12 mouse cellular contexts compared by ENCODE assay signal in genomic region chr9:49570033-49570660, GRCm38 (mm10).
A peak's percentile ranks its signal among the peaks of the same experiment; 100 is the strongest.
DNase-seq lines count a peak whose midpoint lies in the region; ATAC-seq lines count a peak whose summit lies in the region.
"Had no signal": no experiment of that assay in that cellular context is flagged by ENCODE, and none has a peak within 500 bp of the region (broad histone marks: within the 10 kb centered on the region; RNA-seq: fewer than 3 reads in every experiment).

No protein-coding gene starts in this region.

- peak; percentile 22 to 32 for DNase-seq in frontal cortex, postnatal 36 days (ENCODE audit: low spot score in 2 of 2)
- no peak for DNase-seq in frontal cortex, postnatal 10 days (ENCODE audit: low spot score in 2 of 2)
- DNase-seq in left cerebral cortex, postnatal 36 days (ENCODE audit: low spot score in 2 of 2), result peak; percentile 13 to 14
- no peak for DNase-seq in left cerebral cortex, adult 8-10 months (ENCODE audit: low spot score in 2 of 2)
- no peak for DNase-seq in adrenal gland, adult (ENCODE audit: inconsistent age in 2 of 2, low spot score in 1 of 2)
- no peak for DNase-seq in liver
- DNase-seq: lung, postnatal 4 days had no signal

- WGBS in forebrain, embryonic 16.5 days, result 17% methylated on average over 7 of the region's 7 CpGs
- 16% methylated on average over 7 of the region's 7 CpGs for WGBS in midbrain, embryonic 15.5 days

- H3K27me3 ChIP-seq in forebrain, embryonic 16.5 days (replicated peaks; ENCODE audit: control insufficient read depth, insufficient read depth, low read length), result no peaks in the 10 kb centered on the region
- no peaks in the 10 kb centered on the region for H3K27me3 ChIP-seq in midbrain, embryonic 15.5 days (replicated peaks)
- H3K27me3 ChIP-seq: Patski had no signal

- peak overlapping the region; percentile 81 for H3K27ac ChIP-seq in forebrain, embryonic 16.5 days (ENCODE audit: low read length)
- peak overlapping the region; percentile 93 for H3K27ac ChIP-seq in midbrain, embryonic 15.5 days

- peak overlapping the region; percentile 13; the same call in 1 of the 2 replicates for H3K4me2 ChIP-seq in forebrain, embryonic 16.5 days (ENCODE audit: low read length)
- peak overlapping the region; percentile 27 for H3K4me2 ChIP-seq in midbrain, embryonic 15.5 days

- ATAC-seq in forebrain, embryonic 16.5 days, result peak; percentile 39
- peak; percentile 45 for ATAC-seq in midbrain, embryonic 15.5 days (replicated peaks)
- ATAC-seq: inflammation-experienced regulatory T-cells, adult 6 months; Patski had no signal

- H3K36me3 ChIP-seq in forebrain, embryonic 16.5 days (ENCODE audit: control insufficient read depth, insufficient read depth), result peaks cover 9% of the 10 kb centered on the region
- H3K36me3 ChIP-seq in midbrain, embryonic 15.5 days (replicated peaks), result peaks cover 20% of the 10 kb centered on the region; the same call in 1 of the 2 replicates

- peaks cover 34% of the 10 kb centered on the region for H3K4me1 ChIP-seq in forebrain, embryonic 16.5 days (replicated peaks; ENCODE audit: control insufficient read depth, insufficient read depth, low read length)
- peaks cover 57% of the 10 kb centered on the region for H3K4me1 ChIP-seq in midbrain, embryonic 15.5 days

- intact Hi-C loops in left cerebral cortex, postnatal 36 days (cut with DNase I), result no loop called here

- 0 out of 2 replicates have a peak overlapping the region, but pooled peaks have one; percentile 10 for H3K9ac ChIP-seq in forebrain, embryonic 16.5 days (replicated peaks; ENCODE audit: low read depth, low read length)
- peak overlapping the region; percentile 12; the same call in 1 of the 2 replicates for H3K9ac ChIP-seq in midbrain, embryonic 15.5 days

- H3K4me3 ChIP-seq in forebrain, embryonic 16.5 days (replicated peaks; ENCODE audit: low read length), result no peak overlapping the region
- no peak overlapping the region for H3K4me3 ChIP-seq in midbrain, embryonic 15.5 days
- H3K4me3 ChIP-seq: erythroblast, embryonic 14.5 days had no signal

- H3K9me3 ChIP-seq in forebrain, embryonic 16.5 days (ENCODE audit: control insufficient read depth, low read length), result no peaks in the 10 kb centered on the region
- no peaks in the 10 kb centered on the region for H3K9me3 ChIP-seq in midbrain, embryonic 15.5 days

Comparison
In these comparisons a context has a peak if more than half of its experiments do, and no peak if none do; other contexts are left out.
1. DNase-seq: peak in frontal cortex, postnatal 36 days (2 of 2) and left cerebral cortex, postnatal 36 days (2 of 2); none in frontal cortex, postnatal 10 days (0 of 2), left cerebral cortex, adult 8-10 months (0 of 2), adrenal gland, adult (0 of 2) and liver (single experiment).